Mouse (Mus musculus): ENCODE results near the gene Shmt2. TPM values are rescaled to one million over a fixed set of nuclear protein-coding genes. Genes with fewer than 3 reads are reported as not detected.

The Shmt2 gene
- total RNA-seq, 4 experiments from 2014 or later: 21.7 to 31.3 (median 29.1) TPM

DNA sequence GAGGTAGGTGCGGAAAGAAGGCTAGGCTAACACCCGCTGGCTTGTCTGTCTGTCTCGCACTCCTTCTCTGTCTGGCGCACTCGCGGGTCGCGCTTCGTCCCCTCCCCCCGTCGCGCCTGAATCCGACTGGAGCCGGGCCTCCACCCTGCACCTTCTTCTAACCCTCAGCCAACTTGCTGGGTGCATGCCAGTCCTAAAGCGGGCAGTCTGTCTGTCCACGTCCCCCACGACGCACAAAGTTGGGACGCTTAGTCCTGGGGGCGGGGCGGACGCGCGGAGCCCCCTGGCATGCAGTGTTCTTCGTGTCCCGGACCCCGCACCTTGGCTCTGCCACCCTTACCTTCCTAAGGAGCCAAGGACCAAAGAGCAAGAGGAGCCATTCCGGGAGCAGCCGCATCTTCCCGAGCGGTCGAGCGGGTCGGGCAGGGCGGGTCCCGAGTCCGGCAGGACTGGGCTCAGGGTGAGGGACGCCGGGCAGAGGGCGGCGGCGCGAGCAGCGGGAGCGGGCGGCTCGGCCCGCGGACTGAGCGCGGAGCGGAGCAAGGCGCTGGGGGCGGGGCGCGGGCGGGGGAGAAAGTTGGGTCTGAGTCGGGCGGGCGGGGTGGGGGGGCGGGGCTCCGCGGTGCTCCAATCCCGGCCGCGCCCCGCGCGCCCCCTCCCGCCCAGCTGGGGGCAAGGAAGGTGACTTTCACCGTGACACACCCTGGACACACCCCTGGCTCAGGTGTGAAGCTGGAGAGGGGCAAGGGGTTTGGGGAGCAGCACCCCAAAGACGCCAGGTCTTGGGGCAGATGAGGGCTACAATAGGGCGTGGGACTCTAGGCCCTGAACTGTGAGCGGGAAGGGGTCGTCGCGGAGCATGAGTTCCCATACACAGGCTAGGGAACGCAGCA lies 12.0 kb upstream of the Shmt2 start, which contains the start of gene Nxph4:
TSS of gene Nxph4 (minus strand) at position 524 of the 893 bp plus-strand sequence.
- DNase-seq (ENCODE audit: low spot score in 2 of 2): no peak

DNA sequence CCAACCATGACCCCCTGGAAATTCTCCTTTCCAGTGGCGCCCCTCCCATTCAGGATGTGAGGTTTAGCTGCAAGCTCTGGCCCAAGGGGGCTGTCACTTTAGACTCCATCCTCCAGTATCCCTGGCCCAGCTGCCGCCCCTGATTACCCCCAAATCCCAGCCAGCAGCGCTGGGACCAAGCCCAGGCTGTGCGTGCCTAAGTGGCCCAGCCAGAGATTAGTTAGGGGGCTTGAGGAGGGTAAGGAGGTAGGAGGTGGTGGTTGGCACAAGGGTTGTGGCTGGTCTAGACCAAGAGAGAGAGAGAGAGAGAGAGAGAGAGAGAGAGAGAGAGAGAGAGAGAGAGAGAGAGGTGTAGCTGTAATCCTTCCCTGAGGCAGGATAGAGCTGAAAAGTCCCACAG lies 9.3 kb upstream of the Shmt2 start:
- DNase-seq (ENCODE audit: low spot score in 2 of 2): no peak

DNA sequence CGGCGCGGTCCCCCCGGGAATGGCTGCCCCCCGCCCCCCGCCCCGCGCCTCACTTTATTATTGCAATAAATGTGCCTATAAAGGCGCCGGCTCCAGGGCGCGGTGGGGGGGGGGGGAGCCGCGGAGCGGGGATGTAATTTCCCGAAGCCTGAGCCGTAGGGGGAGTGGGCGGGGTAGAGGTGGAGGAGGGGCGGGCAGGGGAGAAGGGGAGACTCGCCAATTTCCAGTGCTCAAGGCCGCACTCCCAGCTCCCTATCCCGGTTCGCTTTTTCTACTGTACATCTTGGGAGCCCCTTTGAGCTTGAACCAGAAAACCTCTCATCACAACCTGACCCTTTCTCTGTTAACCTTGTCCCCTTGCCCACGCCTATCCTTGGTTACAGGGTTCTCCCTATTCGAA lies 8.7 kb upstream of the Shmt2 start:
- DNase-seq (ENCODE audit: low spot score in 2 of 2): no peak

GRCm38 (mm10) chr10:127527481-127527880 lies 5.2 kb upstream of the Shmt2 start:
- no peak for DNase-seq (ENCODE audit: low spot score in 2 of 2)

- no peak for DNase-seq (ENCODE audit: low spot score in 2 of 2)
Measured at GRCm38 (mm10) chr10:127526681-127527080, 4.4 kb upstream of the Shmt2 start.

- no peak for DNase-seq (ENCODE audit: low spot score in 2 of 2)
Measured at GRCm38 (mm10) chr10:127526048-127526447, 3.8 kb upstream of the Shmt2 start.

GRCm38 (mm10) chr10:127524646-127525255 lies 2.5 kb upstream of the Shmt2 start:
- no peak for DNase-seq (ENCODE audit: low spot score in 2 of 2)

DNA sequence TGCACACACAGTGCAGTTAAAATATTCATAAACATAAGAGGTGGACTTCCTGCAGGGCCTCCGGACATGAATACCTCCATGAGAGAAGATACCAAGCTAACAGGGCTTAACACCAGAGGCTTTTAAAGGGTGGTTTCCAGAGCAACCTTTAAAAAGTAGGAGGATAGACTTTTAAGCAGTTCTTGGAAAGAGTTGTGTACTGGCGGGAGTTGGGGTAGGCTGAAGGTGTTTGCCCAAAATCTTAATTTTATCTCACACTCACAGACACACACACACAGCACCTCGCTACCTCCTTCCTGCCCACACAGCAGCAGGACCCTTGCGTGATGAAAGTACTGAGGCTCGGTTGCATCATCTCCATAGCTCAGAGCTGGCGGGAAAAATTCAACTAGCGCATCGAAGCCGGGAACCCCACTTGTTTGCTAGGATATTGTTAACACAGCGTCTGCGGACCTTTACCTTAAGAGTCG lies 598 bp downstream of the Shmt2 start:
- no peak for DNase-seq (ENCODE audit: low spot score in 2 of 2)

GRCm38 (mm10) chr10:127520714-127521357 lies 1.4 kb downstream of the Shmt2 start:
- no peak for DNase-seq (ENCODE audit: low spot score in 2 of 2)

DNA sequence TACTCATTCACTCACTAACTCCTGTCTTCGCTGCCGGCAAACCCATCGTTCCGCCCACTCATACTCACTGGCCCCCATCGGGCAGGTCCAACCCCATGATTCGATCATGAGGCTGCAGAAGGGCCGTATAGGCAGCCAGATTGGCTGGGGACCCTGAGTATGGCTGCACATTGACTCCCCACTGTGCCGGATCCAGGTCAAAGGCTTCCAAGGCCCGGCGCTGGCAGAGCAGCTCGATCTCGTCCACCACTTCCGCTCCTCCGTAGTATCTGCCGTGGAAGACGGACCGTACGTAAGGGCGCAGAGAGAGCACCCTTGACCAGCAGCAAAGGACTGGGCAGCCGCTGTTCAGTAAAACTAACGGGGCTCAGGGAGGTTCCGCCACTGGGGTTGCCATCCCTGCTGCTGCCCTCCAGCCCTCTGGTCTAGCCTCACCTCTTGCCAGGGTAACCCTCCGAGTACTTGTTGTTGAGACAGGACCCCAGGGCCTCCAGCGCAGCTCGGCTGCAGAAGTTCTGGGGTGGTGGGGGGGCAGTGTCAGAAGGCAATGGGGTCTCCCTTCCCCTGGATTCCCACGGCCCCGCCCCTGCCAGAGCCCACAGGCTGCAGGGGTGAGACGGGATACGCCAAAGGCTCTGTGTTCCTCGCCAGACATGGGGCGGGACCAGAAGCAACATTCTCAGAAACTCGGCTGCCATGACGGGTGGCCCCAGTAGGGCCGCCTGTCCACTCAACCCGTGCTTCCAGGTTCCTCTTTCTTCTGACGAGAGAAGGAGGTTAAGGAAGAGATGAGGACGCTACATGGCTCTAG lies 2.1 kb downstream of the Shmt2 start:
- DNase-seq (ENCODE audit: low spot score in 2 of 2): no peak

GRCm38 (mm10) chr10:127519041-127519701 lies 3.1 kb downstream of the Shmt2 start:
- no peak for DNase-seq (ENCODE audit: low spot score in 2 of 2)

DNA sequence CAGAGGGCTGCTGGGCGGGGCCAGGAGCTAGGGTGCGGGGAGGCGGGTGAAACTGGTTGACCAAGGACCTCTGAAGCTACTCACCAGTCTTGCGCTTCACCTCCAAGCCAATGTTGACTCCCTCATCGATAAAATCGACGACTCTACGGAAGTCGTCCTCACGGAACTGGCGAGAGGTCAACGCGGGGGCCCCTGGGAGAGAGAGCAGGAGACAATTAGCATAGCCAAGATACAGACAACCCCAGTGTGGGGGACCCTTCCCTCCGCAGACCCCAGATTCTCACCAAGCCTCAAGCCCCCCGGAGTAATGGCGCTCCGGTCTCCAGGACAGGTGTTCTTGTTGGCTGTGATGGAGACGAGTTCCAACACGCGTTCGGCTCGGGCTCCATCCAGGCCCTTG lies 4.3 kb downstream of the Shmt2 start:
- no peak for DNase-seq (ENCODE audit: low spot score in 2 of 2)

DNA sequence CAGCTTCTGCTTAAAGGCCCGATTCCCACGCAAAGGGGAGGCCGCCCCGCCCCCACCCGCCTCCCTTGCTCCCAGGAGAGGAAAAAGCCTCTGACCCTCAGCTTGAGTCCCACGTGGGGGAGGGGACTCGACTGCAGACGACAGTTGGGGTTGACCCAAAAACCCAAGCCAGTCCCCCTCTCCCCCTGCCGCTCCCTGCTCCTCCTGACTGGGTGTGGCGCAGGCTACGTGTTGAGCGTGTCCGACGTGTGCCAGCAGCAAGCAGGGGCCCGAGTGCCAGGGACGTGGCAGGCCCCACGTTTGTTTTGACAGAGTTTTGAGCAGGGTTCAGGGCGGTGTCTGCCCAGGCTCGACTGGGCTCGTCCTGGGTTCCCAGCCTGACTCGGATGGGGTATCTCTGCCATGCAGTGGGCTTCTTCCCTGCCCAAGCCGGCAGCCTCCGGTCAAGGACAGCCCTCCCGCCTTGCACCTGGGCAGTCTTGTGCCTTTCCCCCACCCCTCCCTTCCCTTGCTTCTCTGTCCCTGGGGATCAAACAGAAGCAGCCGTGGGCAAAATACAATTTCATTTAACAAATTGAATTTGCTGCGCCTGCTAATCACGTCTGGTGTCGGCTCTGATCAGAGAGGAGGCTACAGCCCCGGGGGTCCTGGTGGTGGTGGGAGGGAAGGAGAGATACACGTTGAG lies 5.5 kb downstream of the Shmt2 start:
- DNase-seq (ENCODE audit: low spot score in 2 of 2): no peak

- no peak for DNase-seq (ENCODE audit: low spot score in 2 of 2)
Measured at GRCm38 (mm10) chr10:127515983-127516459, 6.2 kb downstream of the Shmt2 start.

DNA sequence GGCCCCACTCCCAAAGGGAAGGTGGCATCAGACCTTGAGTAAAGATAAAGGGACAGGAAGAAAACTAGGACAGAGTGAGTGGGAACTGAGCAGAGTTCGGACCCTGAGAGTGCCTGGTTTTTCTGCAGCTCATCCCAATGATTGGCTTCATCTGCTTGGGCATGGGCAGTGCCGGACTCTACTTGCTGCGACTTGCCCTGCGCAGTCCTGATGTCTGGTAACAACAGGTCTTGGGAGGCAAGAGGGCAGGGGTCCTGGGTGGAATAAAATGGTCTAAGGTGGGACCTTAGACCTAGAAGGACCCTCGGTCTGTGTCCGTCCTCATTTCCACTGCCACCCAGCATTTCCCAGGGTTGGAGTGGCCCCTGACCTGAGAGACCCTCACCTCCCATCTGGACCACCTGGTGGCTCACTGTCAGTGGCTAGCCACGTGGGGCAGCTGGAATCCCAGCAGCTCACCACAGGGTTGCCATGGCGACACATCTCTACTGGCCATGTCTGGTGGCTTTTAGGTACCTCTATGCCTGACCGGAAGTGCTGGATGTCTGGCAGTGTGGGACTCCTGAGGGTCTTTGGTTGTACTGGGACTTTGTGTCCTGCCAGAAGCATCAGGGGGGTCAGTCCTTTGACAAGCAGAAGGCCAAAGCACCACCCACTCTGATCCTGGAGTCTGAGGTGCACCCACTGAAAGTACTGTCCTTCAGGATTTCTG lies 6.8 kb downstream of the Shmt2 start:
- no peak for DNase-seq (ENCODE audit: low spot score in 2 of 2)

- DNase-seq (ENCODE audit: low spot score in 2 of 2): no peak
Measured at GRCm38 (mm10) chr10:127514764-127515163, 7.5 kb downstream of the Shmt2 start, which contains the start of gene Ndufa4l2. TSS of gene Ndufa4l2 (plus strand) at chr10:127514967.

GRCm38 (mm10) chr10:127514111-127514698 lies 8.0 kb downstream of the Shmt2 start:
- DNase-seq (ENCODE audit: low spot score in 2 of 2): no peak

GRCm38 (mm10) chr10:127513501-127514091 lies 8.6 kb downstream of the Shmt2 start:
- DNase-seq (ENCODE audit: low spot score in 2 of 2): no peak

All from layer of hippocampus, adult 8-10 months (tissue).